8 mouse cellular contexts compared by ENCODE assay signal in the genomic region with DNA sequence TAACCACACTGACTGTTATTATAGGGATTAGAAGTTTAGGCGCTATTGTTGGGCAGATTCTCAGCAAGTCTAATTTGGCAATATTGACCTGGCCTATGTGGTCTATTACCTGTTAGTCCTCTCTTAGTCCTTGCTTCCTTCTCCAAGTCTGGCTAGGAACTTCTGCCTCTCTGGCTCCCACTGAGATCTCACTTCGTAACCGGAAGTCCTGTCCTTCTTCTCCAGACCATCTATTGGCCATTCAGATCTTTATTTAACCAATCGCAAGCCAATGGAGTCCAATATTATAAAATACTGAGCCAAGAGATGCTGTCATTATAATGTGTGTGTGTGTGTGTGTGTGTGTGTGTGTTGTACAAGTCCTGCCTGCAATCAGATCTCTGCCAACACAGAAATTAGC. TPM values are rescaled to one million over a fixed set of nuclear protein-coding genes. Genes with fewer than 3 reads are reported as not detected.
DNase-seq lines count a peak whose midpoint lies in the region; ATAC-seq and TF ChIP-seq lines count a peak whose summit lies in the region.

No protein-coding gene starts in this region.

- H3K4me2 ChIP-seq in forebrain, embryonic 11.5 days (ENCODE audit: low read depth, low read length, severe bottlenecking), result peak overlapping the region; percentile 69; the same call in 1 of the 2 replicates

- peaks cover 3% of the 10 kb centered on the region for H3K4me1 ChIP-seq in liver, adult 2 months (ENCODE audit: control insufficient read depth, insufficient read depth, low read length)
- H3K4me1 ChIP-seq in forebrain, embryonic 11.5 days (replicated peaks; ENCODE audit: control insufficient read depth, insufficient read depth, low read length), result peaks cover 6% of the 10 kb centered on the region; the same call in 1 of the 2 replicates

- no peaks in the 10 kb centered on the region for H3K36me3 ChIP-seq in liver, adult 2 months (ENCODE audit: control insufficient read depth, insufficient read depth, low read length)
- no peaks in the 10 kb centered on the region for H3K36me3 ChIP-seq in forebrain, embryonic 11.5 days (ENCODE audit: control insufficient read depth, insufficient read depth, low read length)

- WGBS in liver, adult 2 months, result 59% methylated on average over 4 of the region's 4 CpGs
- WGBS in forebrain, embryonic 11.5 days, result 46% methylated on average over 4 of the region's 4 CpGs

- no peaks in the 10 kb centered on the region for H3K79me2 ChIP-seq in liver, adult 2 months (ENCODE audit: control insufficient read depth, insufficient read depth, low read length)

- no peak for ATAC-seq in forebrain, embryonic 11.5 days (replicated peaks; ENCODE audit: low FRiP score)

- H3K27ac ChIP-seq in liver, adult 2 months (replicated peaks; ENCODE audit: insufficient read depth, low read depth, low read length), result no peak overlapping the region; the same call in 1 of the 2 replicates
- no peak overlapping the region for H3K27ac ChIP-seq in forebrain, embryonic 11.5 days (ENCODE audit: low read depth, low read length)

- TF ChIP-seq CTCF in liver, adult 2 months (IDR thresholded peaks at IDR 0.05; ENCODE audit: low read depth, low read length), result no peak

- no peak for TF ChIP-seq POLR2A in liver, adult 2 months (IDR thresholded peaks at IDR 0.05; ENCODE audit: extremely low read depth, insufficient read depth, low read length)

- H3K4me3 ChIP-seq in liver, adult 2 months (ENCODE audit: insufficient read depth, low read depth, low read length), result peak overlapping the region; percentile 74
- H3K4me3 ChIP-seq in forebrain, embryonic 11.5 days (ENCODE audit: low read depth, low read length), result peak overlapping the region; percentile 30; the same call in 1 of the 2 replicates

- H3K9ac ChIP-seq in liver, adult 2 months (ENCODE audit: low read depth, low read length), result peak overlapping the region; percentile 83
- H3K9ac ChIP-seq in forebrain, embryonic 11.5 days (ENCODE audit: low read length), result no peak overlapping the region; the same call in 1 of the 2 replicates

- H3K9me3 ChIP-seq in forebrain, embryonic 11.5 days (ENCODE audit: control insufficient read depth, low read length), result no peaks in the 10 kb centered on the region

- no peaks in the 10 kb centered on the region for H3K27me3 ChIP-seq in liver, adult 2 months (ENCODE audit: control insufficient read depth, insufficient read depth, low read length)
- no peaks in the 10 kb centered on the region for H3K27me3 ChIP-seq in forebrain, embryonic 11.5 days (ENCODE audit: control insufficient read depth, insufficient read depth, low read length)

- DNase-seq in liver, adult 2 months (ENCODE audit: extremely low read depth, low read depth, low spot score), result peak; percentile 67
- no peak for DNase-seq in liver
- DNase-seq in forebrain, embryonic 11.5 days (ENCODE audit: low spot score), result no peak
- DNase-seq in kidney, postnatal 14 days, result peak; percentile 27
- peak; percentile 66 for DNase-seq in skeletal muscle tissue, adult 2 months (ENCODE audit: low read depth, low spot score)
- no peak for DNase-seq in embryo, embryonic 9.5 days (ENCODE audit: extremely low spot score)
- DNase-seq in right cerebral cortex, postnatal 4 days, result no peak
- DNase-seq in spleen, postnatal 10 days (ENCODE audit: low spot score in 2 of 2), result no peak

RNA-seq across cellular contexts. Expression of a gene that starts 11.7 kb away (rescaled TPM):
- 3.6 and 3.7 TPM in 2 replicates for total RNA-seq in liver, adult 2 months (2014; rRNA removed)
- polyA plus RNA-seq in liver, adult 2 months (2012; rRNA removed), result 3.0 and 4.0 TPM in 2 replicates
- polyA plus RNA-seq in forebrain, embryonic 11.5 days (2014; fragmentation: Nextera tagmentation; extraction: Ambion mirVana), result 8.5 and 8.6 TPM in 2 replicates

RNA-seq across cellular contexts. Expression of a gene that starts 18.8 kb away (rescaled TPM):
- 7.7 and 9.5 TPM in 2 replicates for total RNA-seq in liver, adult 2 months (2014; rRNA removed)
- 21.2 and 28.0 TPM in 2 replicates for polyA plus RNA-seq in liver, adult 2 months (2012; rRNA removed)
- polyA plus RNA-seq in forebrain, embryonic 11.5 days (2014; fragmentation: Nextera tagmentation; extraction: Ambion mirVana), result 5.3 and 5.5 TPM in 2 replicates

RNA-seq across cellular contexts. Expression of a gene that starts 22.8 kb away (rescaled TPM):
- total RNA-seq in liver, adult 2 months (2014; rRNA removed), result 2.0 and 2.3 TPM in 2 replicates
- polyA plus RNA-seq in liver, adult 2 months (2012; rRNA removed), result 1.6 and 2.0 TPM in 2 replicates
- 5.0 and 5.3 TPM in 2 replicates for polyA plus RNA-seq in forebrain, embryonic 11.5 days (2014; fragmentation: Nextera tagmentation; extraction: Ambion mirVana)

RNA-seq across cellular contexts. Expression of a gene that starts 29.3 kb away (rescaled TPM):
- total RNA-seq in liver, adult 2 months (2014; rRNA removed), result 4.9 and 5.8 TPM in 2 replicates
- 5.4 and 7.7 TPM in 2 replicates for polyA plus RNA-seq in liver, adult 2 months (2012; rRNA removed)
- polyA plus RNA-seq in forebrain, embryonic 11.5 days (2014; fragmentation: Nextera tagmentation; extraction: Ambion mirVana), result 5.9 and 6.8 TPM in 2 replicates

RNA-seq across cellular contexts. Expression of a gene that starts 42.5 kb away (rescaled TPM):
- 1.8 and 2.5 TPM in 2 replicates for total RNA-seq in liver, adult 2 months (2014; rRNA removed)
- 1.3 and 1.8 TPM in 2 replicates for polyA plus RNA-seq in liver, adult 2 months (2012; rRNA removed)
- 7.2 and 7.4 TPM in 2 replicates for polyA plus RNA-seq in forebrain, embryonic 11.5 days (2014; fragmentation: Nextera tagmentation; extraction: Ambion mirVana)

Comparison
In these comparisons a context has a peak if more than half of its experiments do, and no peak if none do; other contexts are left out.
1. DNase-seq: peak in liver, adult 2 months (single experiment), kidney, postnatal 14 days (single experiment) and skeletal muscle tissue, adult 2 months (single experiment); none in liver (single experiment), forebrain, embryonic 11.5 days (single experiment), embryo, embryonic 9.5 days (single experiment), right cerebral cortex, postnatal 4 days (single experiment) and spleen, postnatal 10 days (0 of 2).